Mouse (Mus musculus): Measurements from ENCODE around the gene Cd180.
"Not testable (repeated sequence)": the region's sequence is repeated elsewhere in the genome, so short reads cannot be mapped to it uniquely, and the experiment has no call there.

Cd180 gene

GRCm38 (mm10) chr13:102693341-102693801 lies at the start of gene Cd180:
Gene Cd180 (plus strand): TSS chr13:102693558.
- DNase-seq: peak; percentile 73 to 76

GRCm38 (mm10) chr13:102644344-102644743 lies 49.0 kb upstream of the Cd180 start:
- no peak for DNase-seq

GRCm38 (mm10) chr13:102644789-102645551 lies 48.4 kb upstream of the Cd180 start:
- DNase-seq: peak; percentile 69 to 72

- no peak for DNase-seq
These were observed 47.0 kb upstream of the Cd180 start for GRCm38 (mm10) chr13:102646271-102646771.

- DNase-seq: no peak
These were observed 45.8 kb upstream of the Cd180 start for GRCm38 (mm10) chr13:102647511-102647910.

GRCm38 (mm10) chr13:102652303-102652889 lies 41.0 kb upstream of the Cd180 start:
- no peak for DNase-seq

- no peak for DNase-seq
These were observed 38.2 kb upstream of the Cd180 start for GRCm38 (mm10) chr13:102655071-102655570.

- DNase-seq: peak in 1 of 2 experiments; percentile 21
These were observed 37.1 kb upstream of the Cd180 start for GRCm38 (mm10) chr13:102656153-102656690.

- no peak for DNase-seq
These were observed 35.0 kb upstream of the Cd180 start for GRCm38 (mm10) chr13:102658223-102658839.

- DNase-seq: no peak
These were observed 29.3 kb upstream of the Cd180 start for GRCm38 (mm10) chr13:102664041-102664440.

GRCm38 (mm10) chr13:102664843-102665587 lies 28.3 kb upstream of the Cd180 start:
- peak; percentile 86 for DNase-seq

GRCm38 (mm10) chr13:102665588-102666232 lies 27.6 kb upstream of the Cd180 start:
- no peak for DNase-seq

GRCm38 (mm10) chr13:102666233-102666614 lies 27.1 kb upstream of the Cd180 start:
- DNase-seq: peak; percentile 39 to 43

- DNase-seq: no peak
These were observed 26.6 kb upstream of the Cd180 start for GRCm38 (mm10) chr13:102666731-102667130.

- DNase-seq: no peak
These were observed 26.0 kb upstream of the Cd180 start for GRCm38 (mm10) chr13:102667401-102667800.

GRCm38 (mm10) chr13:102667842-102668241 lies 25.5 kb upstream of the Cd180 start:
- DNase-seq: no peak

- DNase-seq: no peak
These were observed 24.4 kb upstream of the Cd180 start for GRCm38 (mm10) chr13:102668933-102669332.

- DNase-seq: no peak
These were observed 23.7 kb upstream of the Cd180 start for GRCm38 (mm10) chr13:102669522-102670256.

GRCm38 (mm10) chr13:102670503-102670902 lies 22.9 kb upstream of the Cd180 start:
- no peak for DNase-seq

- no peak for DNase-seq
These were observed 19.3 kb upstream of the Cd180 start for GRCm38 (mm10) chr13:102674083-102674482.

- DNase-seq: not testable (repeated sequence)
These were observed 15.8 kb upstream of the Cd180 start for GRCm38 (mm10) chr13:102677602-102678001.
